Mouse (Mus musculus): ENCODE results near the gene Cep170b. TPM values are rescaled to one million over a fixed set of nuclear protein-coding genes. Genes with fewer than 3 reads are reported as not detected.

Gene Cep170b
- 3.9 and 5.2 TPM in 2 replicates for polyA plus RNA-seq (2015; fragmentation: Nextera tagmentation; extraction: Ambion mirVana)

DNA sequence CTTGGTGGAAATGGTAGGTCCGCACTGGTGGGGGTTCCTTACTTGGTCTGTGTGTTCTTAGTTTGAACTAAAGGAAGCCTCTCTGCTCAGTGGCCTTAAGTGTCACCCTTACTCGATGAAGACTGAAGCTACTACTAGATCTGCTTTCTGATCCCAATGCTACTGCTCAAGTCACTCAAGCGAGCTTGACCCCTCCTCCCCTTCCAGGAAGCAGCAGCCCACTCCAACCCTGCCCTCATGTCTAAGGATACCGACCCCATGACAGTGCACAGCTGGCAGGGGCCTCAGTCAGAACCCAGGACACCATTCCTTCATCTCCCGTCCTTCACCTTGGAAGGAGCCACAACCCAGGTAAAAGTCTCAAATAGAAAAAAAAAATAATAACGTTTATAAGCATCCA lies at the start of gene Cep170b:
Cep170b (plus strand) TSS at position 240 of the 400 bp plus-strand sequence.
- Histone ChIP-seq H3K9ac (no peak within 1 kb of the TSS), H3K27me3 (peaks cover 50% of the 10 kb centered on the region), H3K4me3 (replicated peaks) (peak within 1 kb of the TSS; percentile 61), H3K27ac (replicated peaks) (peak within 1 kb of the TSS; percentile 83), H3K36me3 (replicated peaks) (no peaks in the 10 kb centered on the region), H3K4me2 (peak within 1 kb of the TSS; percentile 75), H3K9me3 (replicated peaks) (no peaks in the 10 kb centered on the region), H3K4me1 (replicated peaks) (peaks cover 20% of the 10 kb centered on the region)
- WGBS (ENCODE audit: insufficient replicate concordance) = 42% methylated on average over 6 of the region's 6 CpGs
- no peak for ATAC-seq (ENCODE audit: insufficient read depth)

GRCm38 (mm10) chr12:112670718-112671393 lies 49.4 kb upstream of the Cep170b start:
- Histone ChIP-seq H3K36me3 (replicated peaks) (peaks cover 39% of the 10 kb centered on the region), H3K4me3 (replicated peaks) (no peak overlapping the region), H3K4me1 (replicated peaks) (peaks cover 71% of the 10 kb centered on the region), H3K9me3 (replicated peaks) (no peaks in the 10 kb centered on the region), H3K4me2 (no peak overlapping the region), H3K9ac (no peak overlapping the region), H3K27me3 (peaks cover 7% of the 10 kb centered on the region), H3K27ac (replicated peaks) (peak overlapping the region; percentile 9; the same call in 1 of the 2 replicates)
- 52% methylated on average over 9 of the region's 9 CpGs for WGBS (ENCODE audit: insufficient replicate concordance)
- no peak for ATAC-seq (ENCODE audit: insufficient read depth)

DNA sequence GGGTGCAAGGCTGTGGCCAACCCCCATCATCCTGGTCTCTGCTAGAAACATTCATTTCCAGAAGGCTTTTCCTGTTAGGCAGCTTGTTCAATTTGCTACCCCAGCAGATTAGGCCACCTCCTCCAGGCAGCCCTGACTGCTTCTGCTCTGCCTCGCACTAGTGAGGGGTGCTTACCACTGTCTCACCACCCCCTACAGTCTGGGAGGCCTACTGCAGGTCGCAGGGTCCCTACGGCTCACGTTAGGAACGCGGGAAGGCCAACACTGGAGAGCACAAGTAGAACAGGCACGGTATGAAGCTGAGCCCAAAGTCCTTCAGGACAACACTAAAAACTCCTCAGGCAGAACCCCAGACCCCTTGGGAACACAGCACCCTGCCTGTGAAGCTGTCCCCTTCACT lies 48.4 kb upstream of the Cep170b start:
- H3K27ac ChIP-seq (replicated peaks) = no peak overlapping the region
- peaks cover 17% of the 10 kb centered on the region for H3K27me3 ChIP-seq
- H3K9ac ChIP-seq = no peak overlapping the region
- no peak overlapping the region for H3K4me3 ChIP-seq (replicated peaks)
- no peaks in the 10 kb centered on the region for H3K9me3 ChIP-seq (replicated peaks)
- H3K4me1 ChIP-seq (replicated peaks) = peaks cover 69% of the 10 kb centered on the region
- 79% methylated on average over 7 of the region's 7 CpGs for WGBS (ENCODE audit: insufficient replicate concordance)
- ATAC-seq (ENCODE audit: insufficient read depth) = no peak
- H3K4me2 ChIP-seq = peak overlapping the region; percentile 96
- H3K36me3 ChIP-seq (replicated peaks) = peaks cover 39% of the 10 kb centered on the region

GRCm38 (mm10) chr12:112672744-112673575 lies 47.3 kb upstream of the Cep170b start:
- Histone ChIP-seq H3K4me3 (replicated peaks) (peak overlapping the region; percentile 83), H3K27me3 (peaks cover 28% of the 10 kb centered on the region), H3K36me3 (replicated peaks) (peaks cover 33% of the 10 kb centered on the region), H3K9ac (peak overlapping the region; percentile 83), H3K4me2 (peak overlapping the region; percentile 96), H3K9me3 (replicated peaks) (no peaks in the 10 kb centered on the region), H3K4me1 (replicated peaks) (peaks cover 68% of the 10 kb centered on the region), H3K27ac (replicated peaks) (peak overlapping the region; percentile 88)
- 4% methylated on average over 19 of the region's 21 CpGs for WGBS (ENCODE audit: insufficient replicate concordance)
- no peak for ATAC-seq (ENCODE audit: insufficient read depth)

DNA sequence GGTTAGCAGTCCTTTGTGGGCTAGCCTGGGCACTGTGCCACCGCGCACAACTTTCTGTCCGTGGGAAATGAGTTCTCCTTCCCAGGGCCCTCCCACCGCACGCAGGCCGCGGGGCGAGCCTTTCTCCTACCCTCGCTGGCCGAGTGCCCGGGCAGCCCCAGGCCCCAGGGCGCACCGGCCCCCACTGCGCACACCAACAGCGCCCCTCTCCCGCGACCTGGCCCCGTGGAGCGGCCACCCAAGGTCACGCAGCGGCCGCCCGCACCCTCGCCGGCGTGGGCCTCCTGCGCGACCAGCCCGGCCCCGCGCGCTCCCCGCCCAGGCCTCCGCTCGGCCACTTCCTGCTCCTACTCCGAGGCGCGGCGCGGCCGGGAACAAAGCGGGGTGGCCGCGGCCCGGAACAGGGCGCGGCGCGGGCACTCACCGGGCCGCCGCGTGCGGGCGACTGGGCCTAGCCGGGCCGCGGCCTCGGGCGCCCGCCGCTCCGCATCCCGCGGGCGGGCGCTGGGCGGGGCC lies 46.6 kb upstream of the Cep170b start:
- peaks cover 69% of the 10 kb centered on the region for H3K4me1 ChIP-seq (replicated peaks)
- WGBS (ENCODE audit: insufficient replicate concordance) = under 1% methylated on average over 41 of the region's 68 CpGs
- peak; percentile 36 for ATAC-seq (ENCODE audit: insufficient read depth)

DNA sequence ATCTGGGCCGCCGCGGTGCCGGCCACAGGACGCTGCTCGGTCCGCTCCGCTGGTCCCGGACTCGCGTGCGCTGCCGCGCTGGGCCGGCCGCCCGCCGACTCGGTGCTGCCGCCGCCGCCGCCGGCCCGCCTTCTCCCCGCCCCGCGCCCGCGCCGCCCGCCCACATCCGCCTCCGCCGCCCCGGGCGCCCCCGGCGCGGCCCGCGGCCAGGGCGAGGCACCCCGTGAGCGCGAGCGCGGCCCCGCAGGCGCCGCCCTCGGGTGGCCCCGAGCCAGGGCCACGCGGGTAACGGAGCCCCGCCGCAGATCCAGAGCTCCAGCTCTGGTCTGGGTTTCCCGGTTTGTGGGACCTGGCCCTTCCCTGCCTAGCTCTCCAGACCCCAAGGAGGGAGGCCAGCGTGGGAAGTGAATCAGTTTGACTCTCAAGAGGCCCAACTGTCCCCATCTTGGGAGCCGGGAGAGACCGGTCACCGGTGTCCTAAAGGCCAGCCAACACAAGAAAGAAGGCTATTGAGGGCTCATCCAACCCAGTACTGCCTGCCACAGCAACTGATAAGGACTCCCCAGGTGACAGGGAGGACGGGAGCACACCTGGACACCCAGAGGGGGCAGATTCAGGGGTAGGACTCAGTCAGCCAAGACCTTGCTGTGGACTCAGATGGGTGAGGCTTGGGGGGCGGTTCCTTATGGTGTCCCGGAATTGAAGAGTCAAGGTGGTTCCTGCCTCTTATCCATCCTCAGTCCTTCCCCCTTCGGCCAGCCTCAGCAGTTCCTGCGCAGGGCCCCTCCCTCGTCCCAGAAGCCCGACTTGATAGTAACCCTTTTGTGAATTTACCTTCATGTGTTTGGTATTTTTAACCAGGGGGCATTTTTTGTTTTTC lies 45.9 kb upstream of the Cep170b start, which contains the start of gene Akt1:
Akt1 (minus strand) TSS at position 753 of the 880 bp plus-strand sequence.
- peak within 1 kb of the TSS; percentile 83 for H3K9ac ChIP-seq
- H3K27me3 ChIP-seq = peaks cover 42% of the 10 kb centered on the region
- peak within 1 kb of the TSS; percentile 83 for H3K4me3 ChIP-seq (replicated peaks)
- H3K4me1 ChIP-seq (replicated peaks) = peaks cover 69% of the 10 kb centered on the region
- peak; percentile 72 for ATAC-seq (ENCODE audit: insufficient read depth)
- H3K9me3 ChIP-seq (replicated peaks) = no peaks in the 10 kb centered on the region
- H3K27ac ChIP-seq (replicated peaks) = peak within 1 kb of the TSS; percentile 88
- H3K36me3 ChIP-seq (replicated peaks) = peaks cover 20% of the 10 kb centered on the region
- WGBS (ENCODE audit: insufficient replicate concordance) = under 1% methylated on average over 44 of the region's 70 CpGs
- H3K4me2 ChIP-seq = peak within 1 kb of the TSS; percentile 96

More for the DNA sequence above, 46.6 kb upstream of the Cep170b start:
- H3K9me3 ChIP-seq (replicated peaks) = no peaks in the 10 kb centered on the region
- peak overlapping the region; percentile 83 for H3K4me3 ChIP-seq (replicated peaks)
- peak overlapping the region; percentile 88 for H3K27ac ChIP-seq (replicated peaks)
- H3K9ac ChIP-seq = peak overlapping the region; percentile 83
- peaks cover 35% of the 10 kb centered on the region for H3K27me3 ChIP-seq
- H3K4me2 ChIP-seq = peak overlapping the region; percentile 96
- peaks cover 26% of the 10 kb centered on the region for H3K36me3 ChIP-seq (replicated peaks)

- Histone ChIP-seq H3K4me2 (peak overlapping the region; percentile 96), H3K36me3 (replicated peaks) (0 out of 2 replicates have a peak, but pooled peaks cover 9% of the 10 kb centered on the region), H3K9me3 (replicated peaks) (no peaks in the 10 kb centered on the region), H3K27ac (replicated peaks) (peak overlapping the region; percentile 88), H3K4me3 (replicated peaks) (peak overlapping the region; percentile 83), H3K9ac (peak overlapping the region; percentile 83), H3K4me1 (replicated peaks) (peaks cover 67% of the 10 kb centered on the region), H3K27me3 (peaks cover 53% of the 10 kb centered on the region)
- peak; percentile 27; the same call in 1 of the 2 replicates for ATAC-seq (ENCODE audit: insufficient read depth)
- WGBS (ENCODE audit: insufficient replicate concordance) = 14% methylated on average over 18 of the region's 18 CpGs
Measured at GRCm38 (mm10) chr12:112675245-112676035, 44.8 kb upstream of the Cep170b start.

DNA sequence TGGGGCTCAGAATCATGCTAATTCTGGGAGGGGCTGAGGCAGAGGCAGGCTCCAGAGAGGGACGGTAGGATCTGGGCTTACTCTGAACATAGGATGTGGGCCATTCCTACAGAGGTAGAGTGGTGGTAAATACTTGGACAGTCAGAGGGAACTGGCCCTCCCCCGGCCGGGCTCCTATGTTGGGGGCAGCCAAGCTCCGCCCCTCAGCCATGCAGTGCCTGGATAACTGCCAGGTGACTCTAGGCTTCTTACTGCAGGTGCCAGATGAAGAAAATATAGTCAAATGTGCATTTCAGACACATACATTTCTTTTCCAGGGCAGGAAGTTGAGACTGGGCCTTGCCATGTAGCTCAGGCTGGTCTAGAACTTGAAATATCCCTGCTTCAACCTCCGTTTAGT lies 43.2 kb upstream of the Cep170b start:
- Histone ChIP-seq H3K27ac (replicated peaks) (no peak overlapping the region), H3K27me3 (peaks cover 69% of the 10 kb centered on the region), H3K4me1 (replicated peaks) (peaks cover 51% of the 10 kb centered on the region), H3K36me3 (replicated peaks) (no peaks in the 10 kb centered on the region), H3K9me3 (replicated peaks) (no peaks in the 10 kb centered on the region), H3K4me2 (no peak overlapping the region), H3K9ac (no peak overlapping the region), H3K4me3 (replicated peaks) (no peak overlapping the region)
- 42% methylated on average over 5 of the region's 5 CpGs for WGBS (ENCODE audit: insufficient replicate concordance)
- ATAC-seq (ENCODE audit: insufficient read depth) = no peak

GRCm38 (mm10) chr12:112677943-112678554 lies 42.2 kb upstream of the Cep170b start:
- peak overlapping the region; percentile 63 for H3K4me3 ChIP-seq (replicated peaks)
- H3K9me3 ChIP-seq (replicated peaks) = no peaks in the 10 kb centered on the region
- H3K27ac ChIP-seq (replicated peaks) = no peak overlapping the region
- H3K9ac ChIP-seq = peak overlapping the region; percentile 51
- peaks cover 79% of the 10 kb centered on the region for H3K27me3 ChIP-seq
- H3K4me1 ChIP-seq (replicated peaks) = peaks cover 41% of the 10 kb centered on the region
- ATAC-seq (ENCODE audit: insufficient read depth) = no peak
- peak overlapping the region; percentile 82 for H3K4me2 ChIP-seq
- 26% methylated on average over 19 of the region's 19 CpGs for WGBS (ENCODE audit: insufficient replicate concordance)
- H3K36me3 ChIP-seq (replicated peaks) = no peaks in the 10 kb centered on the region

Measured in liver, embryonic 15.5 days (tissue).